Mouse (Mus musculus): ENCODE data around the gene H2-T23. TPM values are rescaled to one million over a fixed set of nuclear protein-coding genes. Genes with fewer than 3 reads are reported as not detected.
A peak's percentile ranks its signal among the peaks of the same experiment; 100 is the strongest.

Gene H2-T23
- total and polyA plus RNA-seq, 3 experiments, result 12.2 to 18.3 TPM; not detected in 1

GRCm38 (mm10) chr17:36025197-36025596 is 7.5 kb downstream of the H2-T23 start:
- Histone ChIP-seq H3K27ac (ENCODE audit: control insufficient read depth, low read depth, low read length) (peak overlapping the region; percentile 97), H3K36me3 (ENCODE audit: control insufficient read depth in 1 of 2, insufficient read depth in 2 of 2, low read length in 2 of 2) (peaks cover 2 to 60% of the 10 kb centered on the region in 2 experiments; a peak in 3 of 4 replicates)
- TF ChIP-seq RAD21 (IDR thresholded peaks at IDR 0.05; ENCODE audit: low read depth, low read length) (no peak), SIN3A (IDR thresholded peaks at IDR 0.05; ENCODE audit: low read length) (0 out of 2 replicates have a peak, but pooled peaks have one; percentile 8), GATA1 (IDR thresholded peaks at IDR 0.05; ENCODE audit: low read depth, low read length) (no peak), JUND (IDR thresholded peaks at IDR 0.05; ENCODE audit: low read depth, low read length) (no peak)

GRCm38 (mm10) chr17:36023710-36024654 is 8.7 kb downstream of the H2-T23 start:
- peak overlapping the region; percentile 39 for H3K9ac ChIP-seq (ENCODE audit: control insufficient read depth, low read depth, low read length, poor library complexity, severe bottlenecking)
- DNase-seq (ENCODE audit: low read depth, low spot score), result peak; percentile 81
- peaks cover 38 to 52% of the 10 kb centered on the region in 2 experiments for H3K4me1 ChIP-seq (ENCODE audit: control insufficient read depth in 1 of 2, insufficient read depth in 2 of 2, low read length in 2 of 2)
- peak overlapping the region; percentile 97 for H3K27ac ChIP-seq (ENCODE audit: control insufficient read depth, low read depth, low read length)
- H3K9me3 ChIP-seq (replicated peaks; ENCODE audit: insufficient read depth, low read length), result no peaks in the 10 kb centered on the region
- peaks cover 67% of the 10 kb centered on the region for H3K79me2 ChIP-seq (ENCODE audit: control insufficient read depth, insufficient read depth, low read length, poor library complexity)
- H3K36me3 ChIP-seq (ENCODE audit: control insufficient read depth in 1 of 2, insufficient read depth in 2 of 2, low read length in 2 of 2), result peaks cover 2 to 57% of the 10 kb centered on the region in 2 experiments; a peak in 3 of 4 replicates
- H3K27me3 ChIP-seq (ENCODE audit: control insufficient read depth in 1 of 2, insufficient read depth in 2 of 2, low read length in 2 of 2), result no peaks in the 10 kb centered on the region
- peak overlapping the region; percentile 19 to 33 for H3K4me3 ChIP-seq (ENCODE audit: control insufficient read depth in 1 of 2, insufficient read depth in 1 of 2, low read depth in 2 of 2, low read length in 2 of 2)
- peak; percentile 52; the same call in 1 of the 2 replicates for TF ChIP-seq MAX (IDR thresholded peaks at IDR 0.05; ENCODE audit: low read length)
- peak; percentile 88 for TF ChIP-seq GATA1 (IDR thresholded peaks at IDR 0.05; ENCODE audit: low read depth, low read length)
- no peak for TF ChIP-seq CHD2 (IDR thresholded peaks at IDR 0.05; ENCODE audit: low read length)
- no peak for TF ChIP-seq MAFK (IDR thresholded peaks at IDR 0.05; ENCODE audit: borderline replicate concordance, low read depth, low read length)
- no peak for TF ChIP-seq E2F4 (IDR thresholded peaks at IDR 0.05; ENCODE audit: borderline replicate concordance, low read depth, low read length)
- TF ChIP-seq TAL1 (IDR thresholded peaks at IDR 0.05; ENCODE audit: low read length), result no peak
- no peak for TF ChIP-seq SMC3 (IDR thresholded peaks at IDR 0.05; ENCODE audit: low read depth, low read length)
- TF ChIP-seq TBP (IDR thresholded peaks at IDR 0.05; ENCODE audit: low read depth, low read length), result peak; percentile 73; the same call in 1 of the 2 replicates
- peak; percentile 43; the same call in 1 of the 2 replicates for TF ChIP-seq HCFC1 (IDR thresholded peaks at IDR 0.05; ENCODE audit: low read depth, low read length)
- no peak for TF ChIP-seq MEF2A (IDR thresholded peaks at IDR 0.05; ENCODE audit: extremely low read depth, insufficient replicate concordance, low read depth, low read length, poor library complexity, severe bottlenecking)
- TF ChIP-seq KAT2A (conservative IDR thresholded peaks at IDR 0.05; ENCODE audit: low read depth, low read length), result no peak
- no peak for TF ChIP-seq POLR2AphosphoS2 (IDR thresholded peaks at IDR 0.05; ENCODE audit: low read length)
- peak; percentile 90 for TF ChIP-seq MXI1 (IDR thresholded peaks at IDR 0.05; ENCODE audit: low read depth, low read length)
- TF ChIP-seq RAD21 (IDR thresholded peaks at IDR 0.05; ENCODE audit: low read depth, low read length), result no peak
- no peak for TF ChIP-seq UBTF (IDR thresholded peaks at IDR 0.05; ENCODE audit: borderline replicate concordance, insufficient read depth, low read depth, low read length)
- 0 out of 2 replicates have a peak, but pooled peaks have one; percentile 39 for TF ChIP-seq ELF1 (IDR thresholded peaks at IDR 0.05; ENCODE audit: low read depth, low read length)
- TF ChIP-seq JUND (IDR thresholded peaks at IDR 0.05; ENCODE audit: low read depth, low read length), result 0 out of 2 replicates have a peak, but pooled peaks have one; percentile 62
- TF ChIP-seq NELFE (IDR thresholded peaks at IDR 0.05; ENCODE audit: low read depth, low read length), result peak; percentile 33; the same call in 1 of the 2 replicates
- TF ChIP-seq CHD1 (IDR thresholded peaks at IDR 0.05; ENCODE audit: low read depth, low read length), result no peak
- TF ChIP-seq ETS1 (IDR thresholded peaks at IDR 0.05; ENCODE audit: low read depth, low read length), result peak; percentile 97
- peak; percentile 19; the same call in 1 of the 2 replicates for TF ChIP-seq MAZ (IDR thresholded peaks at IDR 0.05; ENCODE audit: low read depth, low read length)
- peak; percentile 54 for TF ChIP-seq TCF12 (IDR thresholded peaks at IDR 0.05; ENCODE audit: low read depth, low read length)
- TF ChIP-seq POLR2AphosphoS5 (IDR thresholded peaks at IDR 0.05; ENCODE audit: borderline replicate concordance, low read depth, low read length), result no peak
- TF ChIP-seq ZC3H11A (IDR thresholded peaks at IDR 0.05; ENCODE audit: low read depth, low read length), result no peak
- TF ChIP-seq ZKSCAN1 (IDR thresholded peaks at IDR 0.05; ENCODE audit: low read depth, low read length), result no peak
- TF ChIP-seq MYB (IDR thresholded peaks at IDR 0.05; ENCODE audit: low read depth, low read length), result no peak
- peak; percentile 78 for TF ChIP-seq ZNF384 (IDR thresholded peaks at IDR 0.05; ENCODE audit: low read depth, low read length)
- no peak for TF ChIP-seq USF1 (IDR thresholded peaks at IDR 0.05; ENCODE audit: low read depth, low read length)

More at GRCm38 (mm10) chr17:36025197-36025596, 7.5 kb downstream of the H2-T23 start:
- Histone ChIP-seq H3K27me3 (ENCODE audit: control insufficient read depth in 1 of 2, insufficient read depth in 2 of 2, low read length in 2 of 2) (no peaks in the 10 kb centered on the region), H3K9me3 (replicated peaks; ENCODE audit: insufficient read depth, low read length) (no peaks in the 10 kb centered on the region), H3K4me3 (ENCODE audit: control insufficient read depth in 1 of 2, insufficient read depth in 1 of 2, low read depth in 2 of 2, low read length in 2 of 2) (no peak overlapping the region), H3K9ac (ENCODE audit: control insufficient read depth, low read depth, low read length, poor library complexity, severe bottlenecking) (no peak overlapping the region), H3K4me1 (ENCODE audit: control insufficient read depth in 1 of 2, insufficient read depth in 2 of 2, low read length in 2 of 2) (peaks cover 42 to 55% of the 10 kb centered on the region in 2 experiments), H3K79me2 (ENCODE audit: control insufficient read depth, insufficient read depth, low read length, poor library complexity) (peaks cover 61% of the 10 kb centered on the region)
- peak; percentile 42 for DNase-seq (ENCODE audit: low read depth, low spot score)

Data from MEL (cell line).